Mouse (Mus musculus) embryonic facial prominence, embryonic 15.5 days (tissue): ENCODE measurements at regions not wholly inside any gene's neighbourhood (a gene's known extent, or its start where the extent isn't known, plus 50 kb on each side); places are given as distances from the start of the nearest gene placed in this dataset. TPM values are rescaled to one million over a fixed set of nuclear protein-coding genes. Genes with fewer than 3 reads are reported as not detected.

Experiments
- ATAC-seq: fragments of 200-750 bp; cut with Nextera tagmentation; 2 replicates; pipeline ENCODE4 v1.8.0; 2017; ENCODE audit warnings: low read depth, moderate TSS enrichment; ENCODE audit not compliant: insufficient number of reproducible peaks, low FRiP score, low TSS enrichment
- H3K27ac ChIP-seq: fragments of 300-500 bp; sonication (generic); replicated peaks from 2 replicates; pipeline ENCODE4 v1.5.1; 2015; ENCODE audit warnings: mild to moderate bottlenecking, inconsistent platforms
- H3K27me3 ChIP-seq: fragments of 300-500 bp; sonication (generic); 2 replicates; pipeline ENCODE4 v1.6.1; 2015; ENCODE audit warnings: inconsistent platforms
- H3K36me3 ChIP-seq: fragments of 300-500 bp; sonication (generic); 2 replicates; pipeline ENCODE4 v1.6.1; 2015; ENCODE audit warnings: mild to moderate bottlenecking, inconsistent platforms
- H3K4me1 ChIP-seq: fragments of 300-500 bp; sonication (generic); 2 replicates; pipeline ENCODE4 v1.6.1; 2015; ENCODE audit warnings: inconsistent platforms
- H3K4me2 ChIP-seq: fragments of 300-500 bp; sonication (generic); replicated peaks from 2 replicates; pipeline ENCODE4 v1.6.1; 2015; ENCODE audit warnings: mild to moderate bottlenecking, inconsistent platforms
- H3K4me3 ChIP-seq: fragments of 300-500 bp; sonication (generic); replicated peaks from 2 replicates; pipeline ENCODE4 v1.5.1; 2015; ENCODE audit warnings: mild to moderate bottlenecking, inconsistent platforms
- H3K9ac ChIP-seq: fragments of 300-500 bp; sonication (generic); 2 replicates; pipeline ENCODE4 v1.6.1; 2015; ENCODE audit warnings: inconsistent platforms
- H3K9me3 ChIP-seq: fragments of 300-500 bp; sonication (generic); replicated peaks from 2 replicates; pipeline ENCODE4 v1.6.1; 2016; ENCODE audit warnings: inconsistent platforms
- WGBS: fragments of 180-500 bp; shearing (Covaris S2); methylation state at CpG from one replicate; pipeline ENCODE4 v1.1.7; 2015; 5-methylcytosine and 5-hydroxymethylcytosine counted together
- microRNA counts: library from miRNA; unstranded; fragments of <30 nt; microRNA quantifications from one replicate; lab custom pipeline; 2016
- microRNA-seq: library from miRNA; unstranded; fragments of <30 nt; microRNA quantifications from one replicate; pipeline ENCODE4, GENCODE M21; 2016; ENCODE audit warnings: borderline number of aligned reads

DNA sequence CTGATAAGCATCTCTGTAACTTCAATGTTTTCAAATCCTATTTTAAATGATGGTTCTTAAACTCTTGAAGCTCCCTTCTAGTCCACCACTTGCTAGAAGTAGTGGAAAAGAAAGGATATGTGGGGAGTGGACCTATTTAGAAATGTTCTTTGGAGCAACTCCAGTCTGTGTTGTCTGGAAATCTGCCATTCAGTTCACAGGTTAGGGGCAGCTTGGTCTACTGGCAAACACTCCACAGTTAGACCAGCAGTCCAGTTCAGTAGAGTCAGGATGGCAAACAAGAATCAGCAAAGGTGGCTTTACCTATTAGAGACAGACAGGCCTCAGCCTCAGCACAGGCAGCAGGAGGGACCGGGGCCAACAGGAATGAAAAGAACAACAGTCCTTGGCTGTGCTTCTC is 67.3 kb upstream of the Dpyd start:
- H3K36me3 ChIP-seq, result no peaks in the 10 kb centered on the region
- no peaks in the 10 kb centered on the region for H3K9me3 ChIP-seq
- no peaks in the 10 kb centered on the region for H3K4me1 ChIP-seq
- ATAC-seq, result no peak
- no peaks in the 10 kb centered on the region for H3K27me3 ChIP-seq
- no peak overlapping the region for H3K27ac ChIP-seq
- H3K4me2 ChIP-seq, result no peak overlapping the region
- WGBS, result 81% methylated on average over 1 of the region's 1 CpGs
- no peak overlapping the region for H3K4me3 ChIP-seq
- H3K9ac ChIP-seq, result no peak overlapping the region

DNA sequence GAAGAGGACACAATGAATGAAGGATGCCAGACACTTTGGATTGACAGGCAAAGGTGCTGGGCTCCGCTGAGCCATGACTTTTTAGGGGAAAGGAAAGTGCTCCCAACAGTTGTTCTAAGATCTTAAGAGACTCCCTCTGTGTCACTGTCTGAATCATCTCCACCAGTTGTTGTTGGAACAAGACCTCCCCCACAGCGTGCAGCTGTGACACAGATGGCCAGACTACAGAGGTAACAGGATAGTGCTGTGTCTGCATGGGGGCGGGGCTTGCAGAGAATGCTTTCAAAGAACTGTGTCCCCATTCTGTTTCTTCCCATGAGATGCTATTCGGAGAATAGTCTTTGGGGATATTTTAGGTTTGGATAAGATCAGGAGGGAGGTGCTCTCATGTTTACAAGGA is 61.7 kb upstream of the Dpyd start:
- no peak overlapping the region for H3K27ac ChIP-seq
- no peaks in the 10 kb centered on the region for H3K36me3 ChIP-seq
- 15% methylated on average over 4 of the region's 4 CpGs for WGBS
- H3K4me2 ChIP-seq, result no peak overlapping the region
- peak; percentile 84; the same call in 1 of the 2 replicates for ATAC-seq
- no peaks in the 10 kb centered on the region for H3K27me3 ChIP-seq
- no peaks in the 10 kb centered on the region for H3K9me3 ChIP-seq
- no peak overlapping the region for H3K9ac ChIP-seq
- no peak overlapping the region for H3K4me3 ChIP-seq
- no peaks in the 10 kb centered on the region for H3K4me1 ChIP-seq

DNA sequence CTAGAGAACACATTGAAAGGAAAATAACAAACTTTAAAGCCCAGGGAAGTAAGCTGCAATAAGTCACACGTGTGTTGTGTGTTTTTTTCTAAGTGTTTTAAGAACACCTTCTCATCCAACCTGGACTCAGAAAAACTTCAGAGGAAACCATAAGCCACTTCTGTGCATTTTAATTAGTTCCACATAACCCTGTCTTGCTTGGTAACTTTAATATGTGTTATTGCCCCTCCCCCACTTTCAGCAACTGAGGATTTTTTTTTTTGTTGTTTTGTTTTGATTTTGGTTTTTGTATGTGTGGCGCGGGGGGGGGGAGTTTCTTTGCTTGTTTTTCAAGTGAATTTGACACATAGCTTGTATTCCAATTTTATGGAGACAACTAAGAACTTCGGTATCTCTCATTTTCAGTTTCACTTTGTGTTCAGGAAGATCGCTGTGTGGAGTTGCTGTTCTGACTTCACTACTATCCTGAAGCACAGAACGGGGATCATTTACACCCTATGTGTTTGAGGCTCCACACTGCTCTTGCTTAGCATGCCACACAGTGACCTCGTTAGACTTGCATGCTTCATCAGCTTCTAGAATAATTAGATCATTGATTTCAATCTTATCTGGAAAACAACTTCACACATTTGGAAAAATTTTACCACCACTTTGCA is 54.2 kb upstream of the Dpyd start:
- H3K27ac ChIP-seq, result no peak overlapping the region
- ATAC-seq, result no peak
- H3K27me3 ChIP-seq, result no peaks in the 10 kb centered on the region
- H3K9me3 ChIP-seq, result no peaks in the 10 kb centered on the region
- no peaks in the 10 kb centered on the region for H3K4me1 ChIP-seq
- no peaks in the 10 kb centered on the region for H3K36me3 ChIP-seq
- no peak overlapping the region for H3K4me2 ChIP-seq
- H3K4me3 ChIP-seq, result no peak overlapping the region
- H3K9ac ChIP-seq, result no peak overlapping the region
- 65% methylated on average over 7 of the region's 7 CpGs for WGBS

DNA sequence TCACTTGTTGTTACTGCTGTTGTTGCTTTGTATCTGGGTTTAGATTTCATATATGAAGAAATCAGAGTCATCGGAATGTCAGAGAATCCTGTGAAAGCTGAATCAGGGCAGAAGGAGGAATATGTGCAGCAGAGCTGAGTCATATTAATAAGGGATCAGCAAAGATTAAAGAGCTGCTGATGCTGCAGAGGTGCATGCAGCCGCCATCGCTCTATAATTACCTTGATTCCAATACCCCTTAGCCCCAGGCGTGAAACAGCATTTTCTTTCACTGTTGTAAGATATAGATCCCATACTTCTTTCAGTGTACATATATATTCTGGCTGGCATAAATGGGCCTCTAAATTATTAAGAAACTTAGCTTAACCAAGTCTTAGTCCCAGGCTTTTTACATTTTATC is 51.1 kb upstream of the Dpyd start:
- Histone ChIP-seq H3K27me3 (no peaks in the 10 kb centered on the region), H3K4me2 (no peak overlapping the region), H3K9ac (no peak overlapping the region), H3K4me1 (no peaks in the 10 kb centered on the region), H3K9me3 (no peaks in the 10 kb centered on the region), H3K36me3 (no peaks in the 10 kb centered on the region), H3K4me3 (no peak overlapping the region), H3K27ac (no peak overlapping the region)
- WGBS, result 62% methylated on average over 4 of the region's 4 CpGs
- ATAC-seq, result no peak

DNA sequence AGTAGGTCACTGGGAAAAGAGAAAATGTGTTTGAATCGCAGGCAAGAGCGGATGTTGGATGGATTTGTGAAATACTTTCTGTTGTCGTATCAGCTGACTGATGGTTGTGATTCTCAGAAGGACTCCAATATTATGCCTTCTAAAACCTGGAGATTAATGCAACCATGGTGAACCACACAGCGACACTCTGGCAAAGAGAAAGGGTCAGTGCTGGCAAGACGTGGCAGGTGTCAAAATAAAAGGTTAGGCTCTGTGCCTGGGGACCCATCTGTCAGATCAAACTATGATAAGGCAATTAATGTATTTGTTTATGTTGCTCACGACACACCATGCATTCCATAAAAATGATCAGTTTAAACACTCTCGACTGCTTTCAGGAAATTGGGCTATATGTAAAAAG is 50.0 kb upstream of the Dpyd start:
- H3K36me3 ChIP-seq, result no peaks in the 10 kb centered on the region
- no peak overlapping the region for H3K4me2 ChIP-seq
- H3K4me1 ChIP-seq, result no peaks in the 10 kb centered on the region
- 48% methylated on average over 7 of the region's 7 CpGs for WGBS
- H3K9ac ChIP-seq, result no peak overlapping the region
- no peak overlapping the region for H3K27ac ChIP-seq
- H3K9me3 ChIP-seq, result no peaks in the 10 kb centered on the region
- H3K4me3 ChIP-seq, result no peak overlapping the region
- ATAC-seq, result no peak
- H3K27me3 ChIP-seq, result no peaks in the 10 kb centered on the region

MicroRNAs encoded in the stretch of these regions (microRNA counts, 519-probe panel; counts per million panel counts)
- 2,455 counts per million, percentile 56 among the panel's probes with 10 or more counts for microRNA mmu-miR-137 (lab: Ali Mortazavi, UCI)

Small RNA genes lying in the stretch of these regions (microRNA-seq; reads per million reads assigned to microRNA genes)
- not detected for gene Gm24155
- 225 reads per million, percentile 64 among the genes with 10 or more reads in this experiment for gene Mir137
